Mouse (Mus musculus) cortical plate, adult 2 months (tissue): ENCODE measurements around the gene Rpl35a.

Experiments used
- CTCF ChIP-seq: fragments of 200-500 bp; IDR thresholded peaks from 2 replicates; pipeline ENCODE4 v1.5.1; 2011; ENCODE audit warnings: mild to moderate bottlenecking, control low read depth, low read length; ENCODE audit not compliant: insufficient read depth; ENCODE audit errors: extremely low read depth
- POLR2A ChIP-seq: fragments of 200-500 bp; IDR thresholded peaks from 2 replicates; pipeline ENCODE4 v1.6.1; 2011; ENCODE audit warnings: mild to moderate bottlenecking, low read length, control low read depth; ENCODE audit not compliant: insufficient read depth; ENCODE audit errors: extremely low read depth

- TF ChIP-seq CTCF, result no peak
- TF ChIP-seq POLR2A, result no peak
Measured at GRCm38 (mm10) chr16:33077069-33077627, 20.9 kb downstream of the Rpl35a start.
